Mouse (Mus musculus) heart, adult 18-20 months (tissue): Measurements from ENCODE around the gene Mapt. TPM values are rescaled to one million over a fixed set of nuclear protein-coding genes. Genes with fewer than 3 reads are reported as not detected.
"Not testable (repeated sequence)": the region's sequence is repeated elsewhere in the genome, so short reads cannot be mapped to it uniquely, and the experiment has no call there.

Experiments
- DNase-seq, 2 experiments: peaks; one replicate each; pipeline ENCODE4 v3.0.0; 2021 to 2022; ENCODE audit warnings: mixed read lengths in 1 of 2
- total RNA-seq, 2 experiments: library from RNA; stranded (reverse); gene quantifications; 2 replicates each; pipeline ENCODE4 v1.2.3; 2021

Mapt gene
- total RNA-seq, 2 experiments from 2014 or later: 75.4 to 90.8 TPM

GRCm38 (mm10) chr11:104233101-104233500 is 1.9 kb downstream of the Mapt start:
- DNase-seq: no peak

DNA sequence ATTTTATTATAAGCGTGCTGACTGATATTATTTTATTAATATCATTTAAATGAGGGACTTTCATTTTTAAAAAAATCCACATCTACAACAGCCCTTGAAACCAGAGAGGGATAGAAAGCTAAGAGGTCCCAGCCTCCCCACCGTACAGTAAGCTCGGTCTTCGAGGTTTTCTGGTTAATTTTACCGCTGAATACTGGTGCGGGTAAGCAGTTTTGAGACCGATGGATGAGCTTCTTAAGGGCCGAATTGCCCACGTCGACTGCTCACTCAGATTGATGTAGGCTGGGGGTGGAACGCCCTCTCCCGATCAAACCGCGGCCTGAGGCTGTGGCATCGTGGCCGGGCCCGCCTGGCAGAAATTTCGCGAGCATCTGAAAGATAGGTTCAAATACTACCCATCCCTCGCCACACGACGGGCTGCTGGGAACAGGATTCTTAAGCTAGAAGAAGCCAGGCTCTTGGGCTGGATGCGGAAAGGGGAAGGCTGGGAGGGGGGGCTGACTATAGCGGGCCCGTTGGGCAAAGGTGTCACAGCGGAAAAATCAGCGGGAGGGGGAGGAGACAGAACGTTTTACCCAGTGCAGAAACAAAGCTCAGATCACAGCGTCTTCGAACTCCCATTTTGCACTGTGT is 2.5 kb downstream of the Mapt start:
- DNase-seq: peak; percentile 37 to 65

DNA sequence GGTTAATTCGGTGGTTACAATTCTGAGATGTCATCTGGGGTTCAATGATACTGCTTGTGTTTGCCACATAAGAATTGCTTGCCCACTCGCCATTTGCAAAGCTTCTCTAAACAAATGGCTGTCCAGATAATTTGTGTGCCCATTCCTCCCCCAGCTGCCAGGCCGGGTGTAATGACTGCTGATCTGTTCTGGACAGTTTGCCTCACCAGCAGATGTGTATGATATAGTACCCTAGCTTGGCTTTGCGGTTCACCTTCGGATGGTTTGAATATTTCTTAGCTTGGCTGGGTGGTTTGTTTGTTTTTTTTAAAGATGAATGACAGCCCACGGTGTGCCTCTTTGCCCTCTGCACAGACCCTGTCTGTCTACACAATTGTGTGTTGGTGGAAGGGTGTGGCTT is 3.5 kb downstream of the Mapt start:
- no peak for DNase-seq

- DNase-seq: no peak
These were observed 4.7 kb downstream of the Mapt start for GRCm38 (mm10) chr11:104235881-104236280.

GRCm38 (mm10) chr11:104237226-104237625 is 6.0 kb downstream of the Mapt start:
- DNase-seq: peak; percentile 81 to 83

DNA sequence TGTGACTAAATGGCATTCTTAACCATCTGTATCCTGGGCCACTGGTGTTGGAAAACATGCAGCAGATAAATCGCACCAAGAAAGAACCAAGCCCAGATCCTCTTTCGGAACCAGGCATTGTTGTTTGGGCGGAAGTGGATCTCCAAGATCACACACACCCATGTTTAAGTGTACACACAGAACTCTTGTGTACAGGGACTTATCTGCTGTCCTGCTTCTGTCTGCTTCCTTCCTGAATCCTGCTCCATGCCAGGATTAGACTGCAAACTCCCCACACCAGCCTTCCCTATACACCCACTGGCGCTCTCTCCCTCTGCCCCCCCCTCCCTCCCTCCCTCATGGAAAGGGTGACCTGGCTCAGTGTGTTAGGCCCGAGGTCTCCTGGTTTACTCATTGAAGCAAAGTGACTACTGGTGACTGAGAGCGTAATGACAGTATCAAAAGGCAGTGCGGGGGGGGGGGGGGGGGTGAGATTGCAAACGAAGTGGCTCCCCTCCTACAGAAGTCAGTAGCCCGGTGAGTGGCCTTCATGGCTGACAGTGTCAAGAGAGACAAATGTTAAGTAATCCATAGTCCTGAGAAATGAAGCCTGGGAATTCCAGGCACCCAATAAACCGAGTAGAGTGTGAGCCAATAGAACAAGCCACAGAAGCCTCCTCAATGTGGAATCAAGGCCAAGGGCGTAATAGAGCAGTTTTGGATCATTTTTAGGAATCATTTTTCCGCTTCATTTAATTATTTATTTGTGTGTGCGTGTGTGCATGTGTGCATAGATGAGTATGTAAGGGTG is 7.0 kb downstream of the Mapt start:
- peak in 1 of 2 experiments; percentile 47 for DNase-seq

DNA sequence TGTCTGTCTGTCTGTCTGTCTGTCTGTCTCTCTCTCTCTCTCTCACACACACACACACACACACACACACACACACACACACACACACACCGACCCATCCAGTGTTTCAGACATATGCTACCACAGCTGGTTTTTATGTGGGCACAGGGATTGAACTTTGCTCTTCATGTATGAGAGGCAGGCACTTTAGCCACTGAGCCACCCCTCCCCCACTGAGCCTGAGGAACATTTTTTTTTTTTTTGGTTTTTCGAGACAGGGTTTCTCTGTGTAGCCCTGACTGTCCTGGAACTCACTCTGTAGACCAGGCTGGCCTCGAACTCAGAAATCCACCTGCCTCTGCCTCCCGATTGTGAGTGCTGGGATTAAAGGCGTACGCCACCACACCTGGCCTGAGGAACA is 14.3 kb downstream of the Mapt start:
- not testable (repeated sequence) for DNase-seq

- DNase-seq: peak in 1 of 2 experiments; percentile 54
These were observed 15.0 kb downstream of the Mapt start for GRCm38 (mm10) chr11:104246171-104246694.

DNA sequence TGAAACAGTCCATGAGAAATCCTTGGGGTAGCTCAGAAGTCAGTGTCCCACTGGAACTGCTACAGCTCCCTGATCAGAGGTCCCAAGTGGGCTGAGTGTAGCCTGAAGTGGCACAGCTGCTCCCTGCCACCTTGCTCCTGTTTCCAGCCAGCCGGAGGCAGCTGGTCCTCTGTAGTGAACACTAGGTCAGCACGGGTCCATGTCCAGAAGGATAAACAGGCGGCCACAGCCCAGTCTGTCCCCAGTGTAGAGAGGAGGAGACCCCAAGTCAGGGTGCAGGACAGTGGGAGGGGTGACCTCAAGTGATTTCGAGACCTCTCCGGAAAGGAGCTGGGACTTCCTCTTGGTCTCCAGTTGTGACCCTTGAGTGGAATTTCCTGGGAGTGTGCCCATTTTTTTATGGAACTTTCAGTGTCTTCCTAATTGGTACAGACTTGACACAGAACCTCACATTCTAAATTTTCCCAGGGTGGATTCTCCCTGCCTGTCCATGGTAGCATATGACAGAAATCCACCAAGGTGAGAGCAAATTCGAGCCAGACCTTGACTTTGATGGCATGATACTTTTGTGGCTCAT is 16.0 kb downstream of the Mapt start:
- peak in 1 of 2 experiments; percentile 32 for DNase-seq

DNA sequence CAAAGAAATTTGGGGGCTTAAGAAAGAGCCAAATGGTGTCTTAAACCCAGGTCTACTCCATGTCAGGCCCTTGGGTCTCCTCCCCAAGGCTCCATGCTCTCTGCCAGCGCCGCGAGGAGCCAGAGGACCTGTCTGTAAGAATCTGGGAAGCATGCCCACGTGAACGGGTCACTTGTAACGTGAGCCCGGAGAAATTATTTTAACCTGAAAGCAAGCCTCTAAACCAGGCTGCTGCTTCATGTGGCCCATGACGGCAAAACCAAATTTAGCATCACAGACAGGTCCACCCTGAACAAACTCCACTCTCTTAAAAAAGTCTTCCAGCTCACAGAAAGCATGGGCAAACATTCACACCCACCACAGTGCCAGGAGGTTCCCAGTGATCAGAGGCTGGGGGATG is 18.2 kb downstream of the Mapt start:
- peak; percentile 63 to 72 for DNase-seq

DNA sequence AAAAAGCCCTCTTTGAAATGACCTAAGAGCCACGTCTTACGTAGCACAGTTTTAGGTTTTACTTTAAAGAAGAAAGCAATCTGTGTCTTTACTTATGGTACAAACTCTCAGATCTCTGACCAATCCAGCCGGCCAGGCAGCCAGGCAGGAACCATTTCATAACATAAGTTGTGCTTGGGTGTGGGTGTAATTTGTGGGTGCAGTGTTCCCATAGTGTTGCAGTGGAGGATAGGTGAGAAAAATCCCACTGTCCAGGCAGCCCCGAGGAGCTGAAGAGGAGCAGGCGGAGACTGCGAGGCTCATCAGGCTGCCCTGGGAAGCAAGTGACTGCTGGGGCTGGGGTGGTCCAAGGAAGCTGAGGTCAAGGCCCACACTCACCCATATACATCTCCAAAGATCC is 19.9 kb downstream of the Mapt start:
- no peak for DNase-seq

GRCm38 (mm10) chr11:104252094-104252493 is 20.9 kb downstream of the Mapt start:
- peak; percentile 3 to 29 for DNase-seq

DNA sequence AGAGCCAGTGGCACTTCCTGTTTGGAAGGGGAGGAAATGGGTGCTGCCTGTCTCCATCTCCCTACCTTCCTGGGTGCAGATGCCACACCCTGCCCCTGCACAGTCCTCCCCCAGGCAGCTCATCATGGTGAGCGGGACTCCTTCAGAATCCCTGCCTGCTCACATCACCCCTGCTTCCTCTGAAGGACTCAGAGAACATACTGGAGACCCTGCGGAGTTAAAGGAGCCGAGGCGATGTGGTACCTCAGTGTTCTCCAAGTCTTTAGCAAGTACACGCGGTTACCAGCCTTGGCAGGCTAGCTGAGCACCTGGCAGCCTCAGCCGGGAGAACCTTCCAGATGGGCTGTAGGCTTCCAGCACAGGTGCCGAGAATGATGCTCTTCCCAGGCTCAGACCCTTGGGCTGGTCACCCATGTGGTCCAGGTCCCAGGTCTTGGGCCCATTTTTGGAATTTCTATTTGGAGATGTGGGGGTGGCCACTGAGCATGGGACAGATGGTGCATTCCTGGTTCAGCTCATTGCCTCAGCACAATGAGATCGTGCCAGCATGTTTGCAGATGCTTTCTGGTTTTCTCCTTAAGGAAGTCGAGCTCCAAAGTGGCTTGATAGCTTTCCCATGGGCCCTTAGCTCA is 23.3 kb downstream of the Mapt start:
- no peak for DNase-seq

- DNase-seq: peak in 1 of 2 experiments; percentile 49
These were observed 25.0 kb downstream of the Mapt start for GRCm38 (mm10) chr11:104256179-104256578.

- peak in 1 of 2 experiments; percentile 11 for DNase-seq
These were observed 27.8 kb downstream of the Mapt start for GRCm38 (mm10) chr11:104258991-104259390.

DNA sequence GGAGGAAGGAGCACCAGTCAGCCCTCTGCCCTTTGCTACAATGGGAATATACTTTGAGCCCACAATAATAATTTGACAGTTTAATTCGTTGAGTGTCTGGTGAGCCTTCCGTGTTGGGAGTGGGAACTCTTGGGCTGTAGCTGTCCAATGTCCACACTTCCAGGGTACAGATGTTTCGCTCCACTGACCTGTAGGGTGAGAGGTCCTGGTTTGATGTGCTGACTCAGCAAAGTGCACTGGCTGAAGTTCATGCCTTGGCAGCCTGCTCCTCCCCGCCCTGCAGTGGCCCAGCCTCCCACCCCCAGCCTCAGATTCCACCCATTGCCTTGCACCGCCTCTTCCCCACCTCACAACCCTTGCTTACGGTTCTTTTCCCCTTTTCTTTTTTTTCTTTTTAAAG is 33.5 kb downstream of the Mapt start:
- peak in 1 of 2 experiments; percentile 1 for DNase-seq

DNA sequence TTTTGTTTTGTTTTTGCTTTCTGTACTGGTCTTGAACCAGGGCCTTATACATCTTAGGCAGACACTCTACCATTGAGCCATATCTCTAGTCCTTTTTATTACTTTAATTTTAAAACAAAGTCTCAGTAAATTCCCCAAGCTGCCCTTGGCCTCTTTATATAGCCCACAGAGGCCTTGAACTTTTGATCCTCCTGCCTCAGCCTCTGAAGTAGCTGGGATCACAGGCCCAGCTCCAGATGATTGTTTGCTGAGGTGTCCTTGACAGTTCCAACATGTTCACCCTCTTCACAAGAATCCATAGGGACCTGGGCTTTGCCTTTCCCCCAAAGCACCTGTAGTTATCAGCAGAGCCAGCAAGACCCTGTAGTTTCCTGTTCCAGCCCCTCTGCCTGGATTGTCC is 34.5 kb downstream of the Mapt start:
- no peak for DNase-seq

DNA sequence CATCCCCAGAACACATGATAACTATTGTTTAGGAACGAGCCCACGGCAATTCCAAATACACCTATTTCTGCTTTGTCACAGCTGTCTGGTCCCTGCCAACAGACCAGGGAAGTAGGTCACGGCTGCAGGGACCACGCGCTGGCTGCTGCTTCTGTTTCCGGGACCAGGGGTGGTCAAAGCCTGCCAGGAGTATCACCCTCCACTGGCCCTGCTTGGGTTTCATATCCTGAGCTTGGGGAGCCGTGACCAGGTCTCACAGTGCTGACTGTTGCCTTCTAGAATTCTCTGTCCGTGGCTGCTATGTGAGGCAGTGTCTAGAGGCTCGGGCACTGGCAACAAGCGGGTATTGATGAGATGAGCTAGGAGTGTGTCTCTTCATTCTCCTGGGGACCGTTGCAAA is 36.2 kb downstream of the Mapt start:
- DNase-seq: peak; percentile 60 to 76

DNA sequence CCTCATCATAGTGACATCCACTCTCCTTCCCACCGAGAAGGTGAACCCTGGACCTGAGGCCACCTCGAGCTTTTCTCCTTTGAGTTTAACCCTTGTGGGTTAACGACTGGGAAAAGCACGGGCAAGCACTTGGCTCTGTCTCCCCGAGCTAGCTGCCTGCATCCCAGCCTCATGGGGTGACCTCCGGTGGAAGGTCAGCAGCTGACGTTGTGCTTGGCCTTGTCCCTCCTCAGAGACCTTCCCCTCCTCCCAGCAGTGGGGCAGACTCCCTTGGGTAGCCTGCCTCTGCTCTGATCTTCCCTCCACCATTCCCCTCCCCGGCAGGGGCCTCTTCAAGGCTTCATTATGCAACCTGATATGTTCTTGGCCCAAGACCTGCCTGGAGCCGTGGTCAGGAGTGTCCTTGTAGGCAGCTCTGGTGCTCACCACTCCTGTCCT is 38.2 kb downstream of the Mapt start:
- DNase-seq: peak; percentile 52 to 56

- no peak for DNase-seq
These were observed 39.3 kb downstream of the Mapt start for GRCm38 (mm10) chr11:104270452-104270851.

- no peak for DNase-seq
These were observed 39.7 kb downstream of the Mapt start for GRCm38 (mm10) chr11:104270876-104271275.

- DNase-seq: peak; percentile 32 to 42
These were observed 40.7 kb downstream of the Mapt start for GRCm38 (mm10) chr11:104271876-104272275.
